Mouse (Mus musculus): ENCODE results near the gene Nmnat3. TPM values are rescaled to one million over a fixed set of nuclear protein-coding genes. Genes with fewer than 3 reads are reported as not detected.

The Nmnat3 gene
- polyA plus RNA-seq, 1 experiment from 2014 or later, result 14.2 TPM

GRCm38 (mm10) chr9:98264916-98265315, 22.3 kb upstream of the Nmnat3 start:
- DNase-seq (no peak), ATAC-seq (no peak)
- H3K36me3 ChIP-seq (replicated peaks; ENCODE audit: insufficient read depth, low read length), result no peaks in the 10 kb centered on the region
- H3K9ac ChIP-seq (replicated peaks), result no peak overlapping the region
- no peaks in the 10 kb centered on the region for H3K27me3 ChIP-seq (ENCODE audit: insufficient read depth, low read length)
- 70% methylated on average over 5 of the region's 5 CpGs for WGBS (ENCODE audit: insufficient replicate concordance)
- TF ChIP-seq CTCF (IDR thresholded peaks at IDR 0.05; ENCODE audit: low read depth), result no peak
- no peak for TF ChIP-seq EP300 (IDR thresholded peaks at IDR 0.05; ENCODE audit: low read depth)
- no peak overlapping the region for H3K27ac ChIP-seq (ENCODE audit: low read depth)
- H3K4me3 ChIP-seq (ENCODE audit: low read depth, low read length), result no peak overlapping the region
- no peaks in the 10 kb centered on the region for H3K9me3 ChIP-seq (ENCODE audit: low read length)
- H3K4me1 ChIP-seq (ENCODE audit: insufficient read depth), result no peaks in the 10 kb centered on the region
- no peak overlapping the region for H3K4me2 ChIP-seq (ENCODE audit: low read depth, low read length)

GRCm38 (mm10) chr9:98272734-98273133, 14.5 kb upstream of the Nmnat3 start:
- Histone ChIP-seq H3K4me1 (ENCODE audit: insufficient read depth) (no peaks in the 10 kb centered on the region), H3K9ac (replicated peaks) (no peak overlapping the region), H3K4me2 (ENCODE audit: low read depth, low read length) (no peak overlapping the region), H3K27ac (ENCODE audit: low read depth) (no peak overlapping the region), H3K27me3 (ENCODE audit: insufficient read depth, low read length) (0 out of 2 replicates have a peak, but pooled peaks cover 3% of the 10 kb centered on the region), H3K36me3 (replicated peaks; ENCODE audit: insufficient read depth, low read length) (no peaks in the 10 kb centered on the region), H3K4me3 (ENCODE audit: low read depth, low read length) (no peak overlapping the region), H3K9me3 (ENCODE audit: low read length) (no peaks in the 10 kb centered on the region)
- ATAC-seq (no peak), DNase-seq (no peak)
- 61% methylated on average over 5 of the region's 5 CpGs for WGBS (ENCODE audit: insufficient replicate concordance)
- TF ChIP-seq CTCF (IDR thresholded peaks at IDR 0.05; ENCODE audit: low read depth), result no peak
- no peak for TF ChIP-seq EP300 (IDR thresholded peaks at IDR 0.05; ENCODE audit: low read depth)

GRCm38 (mm10) chr9:98275080-98275479, 12.2 kb upstream of the Nmnat3 start:
- Histone ChIP-seq H3K9ac (replicated peaks) (no peak overlapping the region), H3K4me3 (ENCODE audit: low read depth, low read length) (no peak overlapping the region), H3K4me2 (ENCODE audit: low read depth, low read length) (no peak overlapping the region), H3K9me3 (ENCODE audit: low read length) (no peaks in the 10 kb centered on the region), H3K27ac (ENCODE audit: low read depth) (no peak overlapping the region), H3K4me1 (ENCODE audit: insufficient read depth) (no peaks in the 10 kb centered on the region), H3K27me3 (ENCODE audit: insufficient read depth, low read length) (0 out of 2 replicates have a peak, but pooled peaks cover 3% of the 10 kb centered on the region), H3K36me3 (replicated peaks; ENCODE audit: insufficient read depth, low read length) (no peaks in the 10 kb centered on the region)
- WGBS (ENCODE audit: insufficient replicate concordance), result 85% methylated on average over 10 of the region's 10 CpGs
- no peak for ATAC-seq
- no peak for DNase-seq
- no peak for TF ChIP-seq EP300 (IDR thresholded peaks at IDR 0.05; ENCODE audit: low read depth)

- Histone ChIP-seq H3K27me3 (ENCODE audit: insufficient read depth, low read length) (peaks cover 5% of the 10 kb centered on the region; the same call in 1 of the 2 replicates), H3K4me2 (ENCODE audit: low read depth, low read length) (no peak overlapping the region), H3K9ac (replicated peaks) (no peak overlapping the region), H3K4me1 (ENCODE audit: insufficient read depth) (no peaks in the 10 kb centered on the region), H3K4me3 (ENCODE audit: low read depth, low read length) (no peak overlapping the region), H3K27ac (ENCODE audit: low read depth) (peak overlapping the region; percentile 52; the same call in 1 of the 2 replicates), H3K36me3 (replicated peaks; ENCODE audit: insufficient read depth, low read length) (no peaks in the 10 kb centered on the region), H3K9me3 (ENCODE audit: low read length) (no peaks in the 10 kb centered on the region)
- TF ChIP-seq EP300 (IDR thresholded peaks at IDR 0.05; ENCODE audit: low read depth), result no peak
- no peak for TF ChIP-seq CTCF (IDR thresholded peaks at IDR 0.05; ENCODE audit: low read depth)
- DNase-seq, result peak; percentile 57
- WGBS (ENCODE audit: insufficient replicate concordance), result 48% methylated on average over 5 of the region's 5 CpGs
- peak; percentile 97 for ATAC-seq
Observed at GRCm38 (mm10) chr9:98280162-98280561, 7.1 kb upstream of the Nmnat3 start.

GRCm38 (mm10) chr9:98285606-98286301, 1.5 kb upstream of the Nmnat3 start:
- ATAC-seq (no peak), DNase-seq (no peak)
- Histone ChIP-seq H3K4me3 (ENCODE audit: low read depth, low read length) (no peak overlapping the region), H3K9ac (replicated peaks) (no peak overlapping the region), H3K4me2 (ENCODE audit: low read depth, low read length) (no peak overlapping the region), H3K9me3 (ENCODE audit: low read length) (no peaks in the 10 kb centered on the region), H3K27me3 (ENCODE audit: insufficient read depth, low read length) (peaks cover 2% of the 10 kb centered on the region; the same call in 1 of the 2 replicates), H3K4me1 (ENCODE audit: insufficient read depth) (no peaks in the 10 kb centered on the region), H3K27ac (ENCODE audit: low read depth) (no peak overlapping the region), H3K36me3 (replicated peaks; ENCODE audit: insufficient read depth, low read length) (no peaks in the 10 kb centered on the region)
- TF ChIP-seq CTCF (IDR thresholded peaks at IDR 0.05; ENCODE audit: low read depth) (no peak), EP300 (IDR thresholded peaks at IDR 0.05; ENCODE audit: low read depth) (no peak)
- 68% methylated on average over 9 of the region's 9 CpGs for WGBS (ENCODE audit: insufficient replicate concordance)

- no peak for ATAC-seq
Observed at GRCm38 (mm10) chr9:98289665-98290064, 2.4 kb downstream of the Nmnat3 start.

More at GRCm38 (mm10) chr9:98289665-98290064, 2.4 kb downstream of the Nmnat3 start:
- Histone ChIP-seq H3K4me3 (ENCODE audit: low read depth, low read length) (no peak overlapping the region), H3K27ac (ENCODE audit: low read depth) (no peak overlapping the region), H3K4me2 (ENCODE audit: low read depth, low read length) (no peak overlapping the region), H3K27me3 (ENCODE audit: insufficient read depth, low read length) (no peaks in the 10 kb centered on the region), H3K4me1 (ENCODE audit: insufficient read depth) (no peaks in the 10 kb centered on the region), H3K36me3 (replicated peaks; ENCODE audit: insufficient read depth, low read length) (no peaks in the 10 kb centered on the region), H3K9ac (replicated peaks) (no peak overlapping the region), H3K9me3 (ENCODE audit: low read length) (no peaks in the 10 kb centered on the region)
- no peak for TF ChIP-seq CTCF (IDR thresholded peaks at IDR 0.05; ENCODE audit: low read depth)
- TF ChIP-seq EP300 (IDR thresholded peaks at IDR 0.05; ENCODE audit: low read depth), result no peak
- DNase-seq, result no peak

Data from liver, postnatal 0 days (tissue).